Mouse (Mus musculus) intestine, embryonic 16.5 days (tissue): ENCODE data around the gene Cnnm1. TPM values are rescaled to one million over a fixed set of nuclear protein-coding genes. Genes with fewer than 3 reads are reported as not detected.

ENCODE experiments used
- ATAC-seq: fragments of 200-750 bp; cut with Nextera tagmentation; 2 replicates; pipeline ENCODE4 v1.8.0; 2017; ENCODE audit warnings: moderate TSS enrichment, moderate library complexity
- H3K27ac ChIP-seq: fragments of 300-500 bp; sonication (generic); 2 replicates; pipeline ENCODE4 v1.5.1; 2014; ENCODE audit warnings: mild to moderate bottlenecking, low read length
- H3K27me3 ChIP-seq: fragments of 300-500 bp; sonication (generic); replicated peaks from 2 replicates; pipeline ENCODE4 v1.6.1; 2014; ENCODE audit warnings: low read length, control low read depth, mixed read lengths; ENCODE audit not compliant: control insufficient read depth, insufficient read depth
- H3K36me3 ChIP-seq: fragments of 300-500 bp; sonication (generic); 2 replicates; pipeline ENCODE4 v1.6.1; 2014; ENCODE audit warnings: low read length, control low read depth; ENCODE audit not compliant: control insufficient read depth, insufficient read depth
- H3K4me1 ChIP-seq: fragments of 300-500 bp; sonication (generic); 2 replicates; pipeline ENCODE4 v1.6.1; 2014; ENCODE audit warnings: low read length, control low read depth, mixed read lengths; ENCODE audit not compliant: control insufficient read depth, insufficient read depth
- H3K4me2 ChIP-seq: fragments of 300-500 bp; sonication (generic); 2 replicates; pipeline ENCODE4 v1.6.1; 2014; ENCODE audit warnings: low read depth, low read length, control low read depth
- H3K4me3 ChIP-seq: fragments of 300-500 bp; sonication (generic); 2 replicates; pipeline ENCODE4 v1.5.1; 2014; ENCODE audit warnings: mild to moderate bottlenecking, low read length
- H3K9ac ChIP-seq: fragments of 300-500 bp; sonication (generic); 2 replicates; pipeline ENCODE4 v1.6.1; 2014; ENCODE audit warnings: low read depth, low read length
- H3K9me3 ChIP-seq: fragments of 300-500 bp; sonication (generic); 2 replicates; pipeline ENCODE4 v1.6.1; 2016; ENCODE audit warnings: low read length, control low read depth; ENCODE audit not compliant: control insufficient read depth
- WGBS: fragments of 180-500 bp; shearing (Covaris S2); extraction: QIAGEN DNeasy Blood & Tissue Kit; methylation state at CpG from one replicate; pipeline ENCODE4 v1.1.7; 2014; 5-methylcytosine and 5-hydroxymethylcytosine counted together
- polyA plus RNA-seq: library from polyadenylated mRNA; unstranded; fragments of >200 nt; fragmentation: Nextera tagmentation; extraction: Ambion mirVana; gene quantifications from 2 replicates; pipeline ENCODE4 v1.2.1, GENCODE M21; 2015

Cnnm1 gene
- 1.3 and 1.4 TPM in 2 replicates for polyA plus RNA-seq

GRCm38 (mm10) chr19:43440112-43440737 is at the start of gene Cnnm1:
Gene Cnnm1 (plus strand): TSS chr19:43440436.
- Histone ChIP-seq H3K4me3 (peak within 1 kb of the TSS; percentile 67), H3K4me2 (peak within 1 kb of the TSS; percentile 100), H3K9me3 (no peaks in the 10 kb centered on the region), H3K9ac (peak within 1 kb of the TSS; percentile 67), H3K27me3 (peaks cover 44% of the 10 kb centered on the region), H3K4me1 (peaks cover 10% of the 10 kb centered on the region; the same call in 1 of the 2 replicates), H3K36me3 (no peaks in the 10 kb centered on the region), H3K27ac (no peak within 1 kb of the TSS)
- peak; percentile 77 for ATAC-seq
- WGBS: under 1% methylated on average over 47 of the region's 51 CpGs

GRCm38 (mm10) chr19:43396327-43396726 is 43.9 kb upstream of the Cnnm1 start:
- WGBS: 3% methylated on average over 4 of the region's 4 CpGs
- no peak for ATAC-seq

DNA sequence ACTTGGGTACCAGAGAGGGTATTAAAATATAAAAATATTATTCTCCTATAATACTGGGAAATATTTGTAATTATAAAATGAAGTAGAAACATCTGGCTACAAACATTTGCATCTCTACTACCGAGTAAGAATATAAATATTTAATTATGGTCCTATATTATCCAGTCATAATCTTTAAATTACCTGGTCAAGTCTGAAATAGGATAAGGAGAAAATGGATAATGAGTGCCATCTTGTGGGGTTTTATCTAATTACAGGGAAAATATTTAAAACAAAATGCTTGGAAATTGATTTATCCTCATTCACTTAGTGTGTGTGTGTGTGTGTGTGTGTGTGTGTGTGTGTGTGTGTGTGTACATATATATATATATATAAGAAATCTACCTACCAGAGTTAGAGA is 33.1 kb upstream of the Cnnm1 start:
- Histone ChIP-seq H3K4me1 (no peaks in the 10 kb centered on the region), H3K27me3 (no peaks in the 10 kb centered on the region), H3K4me3 (no peak overlapping the region), H3K36me3 (no peaks in the 10 kb centered on the region), H3K9me3 (no peaks in the 10 kb centered on the region), H3K27ac (no peak overlapping the region), H3K4me2 (no peak overlapping the region), H3K9ac (no peak overlapping the region)
- WGBS: 10% methylated on average over 1 of the region's 1 CpGs
- no peak for ATAC-seq

More at GRCm38 (mm10) chr19:43396327-43396726, 43.9 kb upstream of the Cnnm1 start:
- Histone ChIP-seq H3K4me2 (no peak overlapping the region), H3K27me3 (no peaks in the 10 kb centered on the region), H3K4me3 (no peak overlapping the region), H3K4me1 (no peaks in the 10 kb centered on the region), H3K27ac (no peak overlapping the region), H3K9ac (no peak overlapping the region), H3K36me3 (no peaks in the 10 kb centered on the region), H3K9me3 (no peaks in the 10 kb centered on the region)

DNA sequence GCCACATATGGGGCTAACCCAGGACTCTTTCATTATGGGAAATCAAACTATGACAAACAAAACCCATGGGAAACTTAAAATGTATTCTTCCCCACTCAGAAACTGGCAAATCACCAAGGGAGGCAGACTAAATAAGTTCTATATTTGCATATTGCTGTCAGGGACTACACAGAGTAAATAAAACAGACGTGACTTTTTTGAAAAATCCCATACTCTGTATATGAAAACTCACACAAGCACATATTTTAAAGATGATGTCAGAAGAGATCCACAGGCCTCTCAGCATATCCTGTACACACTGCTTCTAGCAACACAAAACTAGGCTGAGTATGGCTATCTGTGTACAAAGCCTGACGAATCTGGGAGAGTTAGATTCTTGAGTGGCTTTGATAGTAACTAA is 24.7 kb upstream of the Cnnm1 start:
- Histone ChIP-seq H3K4me3 (no peak overlapping the region), H3K9me3 (no peaks in the 10 kb centered on the region), H3K36me3 (no peaks in the 10 kb centered on the region), H3K27me3 (no peaks in the 10 kb centered on the region), H3K4me1 (no peaks in the 10 kb centered on the region), H3K4me2 (no peak overlapping the region), H3K9ac (no peak overlapping the region), H3K27ac (no peak overlapping the region; the same call in 1 of the 2 replicates)
- ATAC-seq: peak; percentile 73
- WGBS: 38% methylated on average over 2 of the region's 2 CpGs

- ATAC-seq: no peak
Measured at GRCm38 (mm10) chr19:43420506-43420905, 19.7 kb upstream of the Cnnm1 start.

GRCm38 (mm10) chr19:43424082-43424481 is 16.2 kb upstream of the Cnnm1 start:
- no peak for ATAC-seq
- H3K9ac ChIP-seq: no peak overlapping the region
- no peaks in the 10 kb centered on the region for H3K4me1 ChIP-seq
- no peaks in the 10 kb centered on the region for H3K9me3 ChIP-seq
- H3K36me3 ChIP-seq: no peaks in the 10 kb centered on the region
- H3K4me2 ChIP-seq: no peak overlapping the region
- WGBS: 72% methylated on average over 2 of the region's 2 CpGs
- H3K27me3 ChIP-seq: 0 out of 2 replicates have a peak, but pooled peaks cover under 1% of the 10 kb centered on the region
- H3K27ac ChIP-seq: no peak overlapping the region
- no peak overlapping the region for H3K4me3 ChIP-seq

More at GRCm38 (mm10) chr19:43420506-43420905, 19.7 kb upstream of the Cnnm1 start:
- Histone ChIP-seq H3K9ac (no peak overlapping the region), H3K9me3 (no peaks in the 10 kb centered on the region), H3K4me3 (no peak overlapping the region), H3K27me3 (no peaks in the 10 kb centered on the region), H3K4me1 (no peaks in the 10 kb centered on the region), H3K36me3 (no peaks in the 10 kb centered on the region), H3K4me2 (no peak overlapping the region), H3K27ac (no peak overlapping the region)
- 81% methylated on average over 3 of the region's 3 CpGs for WGBS

GRCm38 (mm10) chr19:43427446-43428224 is 12.6 kb upstream of the Cnnm1 start:
- H3K4me1 ChIP-seq: no peaks in the 10 kb centered on the region
- H3K27me3 ChIP-seq: 0 out of 2 replicates have a peak, but pooled peaks cover 4% of the 10 kb centered on the region
- H3K4me3 ChIP-seq: no peak overlapping the region
- H3K9me3 ChIP-seq: no peaks in the 10 kb centered on the region
- no peak for ATAC-seq
- no peaks in the 10 kb centered on the region for H3K36me3 ChIP-seq
- H3K9ac ChIP-seq: no peak overlapping the region
- H3K27ac ChIP-seq: no peak overlapping the region
- H3K4me2 ChIP-seq: no peak overlapping the region
- 85% methylated on average over 24 of the region's 24 CpGs for WGBS

DNA sequence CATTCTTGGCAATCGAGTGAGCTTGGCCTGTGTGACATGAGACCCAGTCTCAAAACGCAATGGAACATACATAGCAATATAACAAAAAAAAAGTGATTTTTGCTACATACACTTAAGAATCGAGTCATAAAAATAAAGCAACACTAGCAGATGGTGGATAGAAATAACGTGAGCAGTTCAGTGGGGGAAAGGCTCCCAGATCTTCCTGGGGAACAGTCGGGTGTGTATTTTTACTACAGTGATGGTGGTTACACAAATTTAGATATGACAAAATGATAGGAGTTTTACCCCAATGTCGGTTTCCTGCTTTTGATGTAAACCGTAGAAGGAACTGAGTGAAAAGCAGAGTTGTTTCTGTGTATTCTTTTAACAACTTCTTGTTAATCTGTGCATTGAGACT is 990 bp upstream of the Cnnm1 start:
- WGBS: 81% methylated on average over 7 of the region's 7 CpGs
- peaks cover 44% of the 10 kb centered on the region for H3K27me3 ChIP-seq

GRCm38 (mm10) chr19:43440768-43441660 is 778 bp downstream of the Cnnm1 start:
- Histone ChIP-seq H3K36me3 (no peaks in the 10 kb centered on the region), H3K4me1 (peaks cover 10% of the 10 kb centered on the region; the same call in 1 of the 2 replicates), H3K4me3 (peak overlapping the region; percentile 67), H3K27me3 (peaks cover 44% of the 10 kb centered on the region), H3K9me3 (no peaks in the 10 kb centered on the region), H3K27ac (no peak overlapping the region), H3K9ac (peak overlapping the region; percentile 67), H3K4me2 (peak overlapping the region; percentile 100)
- under 1% methylated on average over 113 of the region's 118 CpGs for WGBS
- peak; percentile 54 for ATAC-seq

More for the DNA sequence above, 990 bp upstream of the Cnnm1 start:
- no peak overlapping the region for H3K4me2 ChIP-seq
- no peak overlapping the region for H3K9ac ChIP-seq
- H3K27ac ChIP-seq: no peak overlapping the region
- H3K4me3 ChIP-seq: no peak overlapping the region
- H3K36me3 ChIP-seq: no peaks in the 10 kb centered on the region
- ATAC-seq: no peak
- no peaks in the 10 kb centered on the region for H3K9me3 ChIP-seq
- H3K4me1 ChIP-seq: peaks cover 10% of the 10 kb centered on the region; the same call in 1 of the 2 replicates
